Mouse (Mus musculus): ENCODE results near the gene Impg2. TPM values are rescaled to one million over a fixed set of nuclear protein-coding genes. Genes with fewer than 3 reads are reported as not detected.

Gene Impg2
- total and polyA plus RNA-seq, 3 experiments: 0.01 to 0.04 TPM; not detected in 1

GRCm38 (mm10) chr16:56294887-56295286 is 90.8 kb downstream of the Impg2 start:
- H3K4me1 ChIP-seq (ENCODE audit: control insufficient read depth in 1 of 2, insufficient read depth in 2 of 2, low read length in 2 of 2): no peaks in the 10 kb centered on the region
- H3K4me3 ChIP-seq (ENCODE audit: control insufficient read depth in 1 of 2, insufficient read depth in 1 of 2, low read depth in 2 of 2, low read length in 2 of 2): no peak overlapping the region
- H3K79me2 ChIP-seq (ENCODE audit: control insufficient read depth, insufficient read depth, low read length, poor library complexity): no peaks in the 10 kb centered on the region
- H3K27me3 ChIP-seq (ENCODE audit: control insufficient read depth in 1 of 2, insufficient read depth in 2 of 2, low read length in 2 of 2): no peaks in the 10 kb centered on the region
- TF ChIP-seq CHD1 (IDR thresholded peaks at IDR 0.05; ENCODE audit: low read depth, low read length): no peak
- TF ChIP-seq ZMIZ1 (IDR thresholded peaks at IDR 0.05; ENCODE audit: low read depth, low read length): no peak
- no peak for TF ChIP-seq JUND (IDR thresholded peaks at IDR 0.05; ENCODE audit: low read depth, low read length)
- no peak for TF ChIP-seq MAZ (IDR thresholded peaks at IDR 0.05; ENCODE audit: low read depth, low read length)
- no peak for TF ChIP-seq MAX (IDR thresholded peaks at IDR 0.05; ENCODE audit: low read length)
- no peak for TF ChIP-seq NRF1 (IDR thresholded peaks at IDR 0.05; ENCODE audit: insufficient read depth, low read depth, low read length, poor library complexity, severe bottlenecking)
- H3K9me3 ChIP-seq (replicated peaks; ENCODE audit: insufficient read depth, low read length): no peaks in the 10 kb centered on the region
- no peaks in the 10 kb centered on the region for H3K36me3 ChIP-seq (ENCODE audit: control insufficient read depth in 1 of 2, insufficient read depth in 2 of 2, low read length in 2 of 2)
- no peak for DNase-seq (ENCODE audit: low read depth, low spot score)
- no peak overlapping the region for H3K9ac ChIP-seq (ENCODE audit: control insufficient read depth, low read depth, low read length, poor library complexity, severe bottlenecking)
- no peak overlapping the region for H3K27ac ChIP-seq (ENCODE audit: control insufficient read depth, low read depth, low read length)

- no peaks in the 10 kb centered on the region for H3K27me3 ChIP-seq (ENCODE audit: control insufficient read depth in 1 of 2, insufficient read depth in 2 of 2, low read length in 2 of 2)
- no peaks in the 10 kb centered on the region for H3K36me3 ChIP-seq (ENCODE audit: control insufficient read depth in 1 of 2, insufficient read depth in 2 of 2, low read length in 2 of 2)
- no peaks in the 10 kb centered on the region for H3K79me2 ChIP-seq (ENCODE audit: control insufficient read depth, insufficient read depth, low read length, poor library complexity)
- no peaks in the 10 kb centered on the region for H3K4me1 ChIP-seq (ENCODE audit: control insufficient read depth in 1 of 2, insufficient read depth in 2 of 2, low read length in 2 of 2)
- H3K27ac ChIP-seq (ENCODE audit: control insufficient read depth, low read depth, low read length): no peak overlapping the region
- H3K9ac ChIP-seq (ENCODE audit: control insufficient read depth, low read depth, low read length, poor library complexity, severe bottlenecking): no peak overlapping the region
- DNase-seq (ENCODE audit: low read depth, low spot score): no peak
- TF ChIP-seq NELFE (IDR thresholded peaks at IDR 0.05; ENCODE audit: low read depth, low read length): no peak
- no peaks in the 10 kb centered on the region for H3K9me3 ChIP-seq (replicated peaks; ENCODE audit: insufficient read depth, low read length)
- H3K4me3 ChIP-seq (ENCODE audit: control insufficient read depth in 1 of 2, insufficient read depth in 1 of 2, low read depth in 2 of 2, low read length in 2 of 2): no peak overlapping the region
Observed at GRCm38 (mm10) chr16:56295888-56296648, 92.0 kb downstream of the Impg2 start.

GRCm38 (mm10) chr16:56298248-56298647 is 94.1 kb downstream of the Impg2 start:
- Histone ChIP-seq H3K4me3 (ENCODE audit: control insufficient read depth in 1 of 2, insufficient read depth in 1 of 2, low read depth in 2 of 2, low read length in 2 of 2) (no peak overlapping the region), H3K79me2 (ENCODE audit: control insufficient read depth, insufficient read depth, low read length, poor library complexity) (no peaks in the 10 kb centered on the region), H3K4me1 (ENCODE audit: control insufficient read depth in 1 of 2, insufficient read depth in 2 of 2, low read length in 2 of 2) (no peaks in the 10 kb centered on the region), H3K27me3 (ENCODE audit: control insufficient read depth in 1 of 2, insufficient read depth in 2 of 2, low read length in 2 of 2) (peaks cover 0 to under 1% of the 10 kb centered on the region in 2 experiments; a peak in 2 of 4 replicates), H3K36me3 (ENCODE audit: control insufficient read depth in 1 of 2, insufficient read depth in 2 of 2, low read length in 2 of 2) (no peaks in the 10 kb centered on the region), H3K27ac (ENCODE audit: control insufficient read depth, low read depth, low read length) (no peak overlapping the region), H3K9ac (ENCODE audit: control insufficient read depth, low read depth, low read length, poor library complexity, severe bottlenecking) (no peak overlapping the region), H3K9me3 (replicated peaks; ENCODE audit: insufficient read depth, low read length) (no peaks in the 10 kb centered on the region)
- TF ChIP-seq ELF1 (IDR thresholded peaks at IDR 0.05; ENCODE audit: low read depth, low read length) (no peak), USF2 (IDR thresholded peaks at IDR 0.05; ENCODE audit: borderline replicate concordance in 1 of 2, insufficient read depth in 1 of 2, low read depth in 1 of 2, low read length in 2 of 2) (no peak), MAX (IDR thresholded peaks at IDR 0.05; ENCODE audit: low read length) (no peak), MEF2A (IDR thresholded peaks at IDR 0.05; ENCODE audit: extremely low read depth, insufficient replicate concordance, low read depth, low read length, poor library complexity, severe bottlenecking) (no peak), RCOR1 (IDR thresholded peaks at IDR 0.05; ENCODE audit: low read depth, low read length) (no peak), TBP (IDR thresholded peaks at IDR 0.05; ENCODE audit: low read depth, low read length) (no peak), SMC3 (IDR thresholded peaks at IDR 0.05; ENCODE audit: low read depth, low read length) (no peak), RAD21 (IDR thresholded peaks at IDR 0.05; ENCODE audit: low read depth, low read length) (no peak), JUND (IDR thresholded peaks at IDR 0.05; ENCODE audit: low read depth, low read length) (no peak), BHLHE40 (IDR thresholded peaks at IDR 0.05; ENCODE audit: borderline replicate concordance, low read depth, low read length) (no peak), KAT2A (conservative IDR thresholded peaks at IDR 0.05; ENCODE audit: low read depth, low read length) (no peak), CHD1 (IDR thresholded peaks at IDR 0.05; ENCODE audit: low read depth, low read length) (no peak), UBTF (IDR thresholded peaks at IDR 0.05; ENCODE audit: borderline replicate concordance, insufficient read depth, low read depth, low read length) (no peak), NRF1 (IDR thresholded peaks at IDR 0.05; ENCODE audit: insufficient read depth, low read depth, low read length, poor library complexity, severe bottlenecking) (no peak), HCFC1 (IDR thresholded peaks at IDR 0.05; ENCODE audit: low read depth, low read length) (no peak), NELFE (IDR thresholded peaks at IDR 0.05; ENCODE audit: low read depth, low read length) (no peak), EP300 (IDR thresholded peaks at IDR 0.05; ENCODE audit: low read depth in 1 of 2, low read length in 2 of 2) (no peak), ZMIZ1 (IDR thresholded peaks at IDR 0.05; ENCODE audit: low read depth, low read length) (no peak)
- DNase-seq (ENCODE audit: low read depth, low spot score): no peak
